Mouse (Mus musculus): Measurements from ENCODE around the gene Akap6. TPM values are rescaled to one million over a fixed set of nuclear protein-coding genes. Genes with fewer than 3 reads are reported as not detected.

Akap6 gene
- polyA plus RNA-seq, 2 experiments, result under 0.01 to 0.01 TPM

GRCm38 (mm10) chr12:52741801-52742200 is 42.6 kb downstream of the Akap6 start:
- 54% methylated on average over 5 of the region's 5 CpGs for WGBS (ENCODE audit: insufficient replicate concordance)
- Histone ChIP-seq H3K9ac (replicated peaks) (no peak overlapping the region), H3K4me3 (ENCODE audit: insufficient read depth in 1 of 2, low read depth in 2 of 2, low read length in 2 of 2) (no peak overlapping the region), H3K27me3 (ENCODE audit: control insufficient read depth, insufficient read depth, low read length) (no peaks in the 10 kb centered on the region), H3K9me3 (ENCODE audit: control insufficient read depth, low read length) (no peaks in the 10 kb centered on the region), H3K36me3 (replicated peaks; ENCODE audit: control insufficient read depth, insufficient read depth, low read depth) (no peaks in the 10 kb centered on the region), H3K4me1 (replicated peaks; ENCODE audit: control insufficient read depth in 2 of 2, insufficient read depth in 2 of 2, low read length in 1 of 2) (no peaks in the 10 kb centered on the region), H3K4me2 (ENCODE audit: low read depth) (no peak overlapping the region), H3K27ac (no peak overlapping the region)
- ATAC-seq (ENCODE audit: insufficient read depth) (no peak), DNase-seq (ENCODE audit: low read depth in 3 of 3, low spot score in 3 of 3) (no peak)
- no peak for TF ChIP-seq EP300 (IDR thresholded peaks at IDR 0.05; ENCODE audit: low read depth)
- no peak for TF ChIP-seq CTCF (IDR thresholded peaks at IDR 0.05; ENCODE audit: low read depth)

- no peaks in the 10 kb centered on the region for H3K36me3 ChIP-seq (replicated peaks; ENCODE audit: control insufficient read depth, insufficient read depth, low read depth)
- 68% methylated on average over 12 of the region's 12 CpGs for WGBS (ENCODE audit: insufficient replicate concordance)
- DNase-seq (ENCODE audit: low read depth in 3 of 3, low spot score in 3 of 3), result no peak
- no peak overlapping the region for H3K4me2 ChIP-seq (ENCODE audit: low read depth)
- TF ChIP-seq EP300 (IDR thresholded peaks at IDR 0.05; ENCODE audit: low read depth) (no peak), CTCF (IDR thresholded peaks at IDR 0.05; ENCODE audit: low read depth) (no peak)
- no peaks in the 10 kb centered on the region for H3K4me1 ChIP-seq (replicated peaks; ENCODE audit: control insufficient read depth in 2 of 2, insufficient read depth in 2 of 2, low read length in 1 of 2)
- no peaks in the 10 kb centered on the region for H3K9me3 ChIP-seq (ENCODE audit: control insufficient read depth, low read length)
- H3K9ac ChIP-seq (replicated peaks), result no peak overlapping the region
- no peak overlapping the region for H3K27ac ChIP-seq
- no peaks in the 10 kb centered on the region for H3K27me3 ChIP-seq (ENCODE audit: control insufficient read depth, insufficient read depth, low read length)
- H3K4me3 ChIP-seq (ENCODE audit: insufficient read depth in 1 of 2, low read depth in 2 of 2, low read length in 2 of 2), result no peak overlapping the region
- ATAC-seq (ENCODE audit: insufficient read depth), result no peak
Measured at GRCm38 (mm10) chr12:52750006-52750405, 50.8 kb downstream of the Akap6 start.

GRCm38 (mm10) chr12:52755649-52756048 is 56.5 kb downstream of the Akap6 start:
- DNase-seq (ENCODE audit: low read depth in 3 of 3, low spot score in 3 of 3) (no peak), ATAC-seq (ENCODE audit: insufficient read depth) (no peak)
- Histone ChIP-seq H3K4me2 (ENCODE audit: low read depth) (no peak overlapping the region), H3K9me3 (ENCODE audit: control insufficient read depth, low read length) (no peaks in the 10 kb centered on the region), H3K36me3 (replicated peaks; ENCODE audit: control insufficient read depth, insufficient read depth, low read depth) (no peaks in the 10 kb centered on the region), H3K4me1 (replicated peaks; ENCODE audit: control insufficient read depth in 2 of 2, insufficient read depth in 2 of 2, low read length in 1 of 2) (no peaks in the 10 kb centered on the region), H3K9ac (replicated peaks) (no peak overlapping the region), H3K4me3 (ENCODE audit: insufficient read depth in 1 of 2, low read depth in 2 of 2, low read length in 2 of 2) (no peak overlapping the region), H3K27ac (no peak overlapping the region), H3K27me3 (ENCODE audit: control insufficient read depth, insufficient read depth, low read length) (no peaks in the 10 kb centered on the region)
- TF ChIP-seq EP300 (IDR thresholded peaks at IDR 0.05; ENCODE audit: low read depth), result no peak
- no peak for TF ChIP-seq CTCF (IDR thresholded peaks at IDR 0.05; ENCODE audit: low read depth)
- 69% methylated on average over 2 of the region's 2 CpGs for WGBS (ENCODE audit: insufficient replicate concordance)

- TF ChIP-seq CTCF (IDR thresholded peaks at IDR 0.05; ENCODE audit: low read depth) (no peak), EP300 (IDR thresholded peaks at IDR 0.05; ENCODE audit: low read depth) (no peak)
- WGBS (ENCODE audit: insufficient replicate concordance), result 23% methylated on average over 4 of the region's 4 CpGs
- H3K9me3 ChIP-seq (ENCODE audit: control insufficient read depth, low read length), result no peaks in the 10 kb centered on the region
- DNase-seq (ENCODE audit: low read depth in 3 of 3, low spot score in 3 of 3) (no peak), ATAC-seq (ENCODE audit: insufficient read depth) (no peak)
- H3K27me3 ChIP-seq (ENCODE audit: control insufficient read depth, insufficient read depth, low read length), result no peaks in the 10 kb centered on the region
- H3K36me3 ChIP-seq (replicated peaks; ENCODE audit: control insufficient read depth, insufficient read depth, low read depth), result no peaks in the 10 kb centered on the region
- H3K4me3 ChIP-seq (ENCODE audit: insufficient read depth in 1 of 2, low read depth in 2 of 2, low read length in 2 of 2), result no peak overlapping the region
- no peak overlapping the region for H3K9ac ChIP-seq (replicated peaks)
- no peaks in the 10 kb centered on the region for H3K4me1 ChIP-seq (replicated peaks; ENCODE audit: control insufficient read depth in 2 of 2, insufficient read depth in 2 of 2, low read length in 1 of 2)
- H3K4me2 ChIP-seq (ENCODE audit: low read depth), result no peak overlapping the region
- no peak overlapping the region for H3K27ac ChIP-seq
Measured at GRCm38 (mm10) chr12:52757881-52758280, 58.7 kb downstream of the Akap6 start.

GRCm38 (mm10) chr12:52764046-52764445 is 64.9 kb downstream of the Akap6 start:
- Histone ChIP-seq H3K36me3 (replicated peaks; ENCODE audit: control insufficient read depth, insufficient read depth, low read depth) (no peaks in the 10 kb centered on the region), H3K9ac (replicated peaks) (no peak overlapping the region), H3K4me1 (replicated peaks; ENCODE audit: control insufficient read depth in 2 of 2, insufficient read depth in 2 of 2, low read length in 1 of 2) (no peaks in the 10 kb centered on the region), H3K27ac (no peak overlapping the region), H3K9me3 (ENCODE audit: control insufficient read depth, low read length) (no peaks in the 10 kb centered on the region), H3K4me3 (ENCODE audit: insufficient read depth in 1 of 2, low read depth in 2 of 2, low read length in 2 of 2) (no peak overlapping the region), H3K4me2 (ENCODE audit: low read depth) (no peak overlapping the region), H3K27me3 (ENCODE audit: control insufficient read depth, insufficient read depth, low read length) (no peaks in the 10 kb centered on the region)
- DNase-seq (ENCODE audit: low read depth in 3 of 3, low spot score in 3 of 3) (no peak), ATAC-seq (ENCODE audit: insufficient read depth) (no peak)
- WGBS (ENCODE audit: insufficient replicate concordance), result 66% methylated on average over 2 of the region's 2 CpGs
- no peak for TF ChIP-seq EP300 (IDR thresholded peaks at IDR 0.05; ENCODE audit: low read depth)
- TF ChIP-seq CTCF (IDR thresholded peaks at IDR 0.05; ENCODE audit: low read depth), result no peak
